Mouse (Mus musculus) liver (tissue): ENCODE data around the gene Pnma1.
A peak's percentile ranks its signal among the peaks of the same experiment; 100 is the strongest.

ENCODE experiments used
- DNase-seq: peaks from one replicate; pipeline ENCODE4 v3.0.0-alpha.2; 2020; ENCODE audit warnings: mixed read lengths

Gene Pnma1

DNA sequence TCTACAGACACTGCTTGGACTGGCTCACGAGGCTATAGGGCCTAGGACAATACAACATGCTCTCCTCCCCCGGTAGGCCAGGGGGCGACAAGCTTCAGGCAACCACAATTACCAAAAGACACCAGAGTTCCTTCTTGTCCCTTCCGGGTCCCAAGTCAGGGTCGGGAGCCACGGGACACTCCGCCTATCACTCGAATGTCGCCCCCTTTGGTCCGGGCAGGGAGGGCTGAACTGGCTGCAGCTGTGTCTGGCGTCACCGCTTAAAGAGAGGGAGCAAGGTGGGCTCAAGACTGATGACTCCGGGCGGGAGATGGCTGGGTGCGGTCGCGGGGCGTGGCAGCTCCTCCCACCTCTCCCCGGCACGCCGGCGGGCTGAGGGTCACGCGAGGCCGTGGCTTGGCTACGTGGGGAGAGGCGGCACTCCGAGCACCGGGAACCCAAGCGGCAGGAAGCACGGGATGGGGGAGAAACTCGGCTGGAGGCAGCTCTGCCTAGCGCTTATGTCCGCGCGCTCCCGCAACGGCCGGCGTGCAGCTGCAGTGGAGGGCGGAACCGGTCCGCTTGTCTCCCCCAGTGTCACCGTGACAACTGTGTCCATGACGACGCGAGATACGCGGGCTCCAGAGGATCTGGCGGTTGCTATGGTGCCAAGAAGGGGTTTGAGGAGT lies at the start of gene Pnma1:
Gene Pnma1, minus strand, starts transcription at position 536 of the 668 bp plus-strand sequence.
- peak; percentile 89 for DNase-seq

- no peak for DNase-seq
These were observed 46.9 kb upstream of the Pnma1 start for GRCm38 (mm10) chr12:84195195-84195594.

DNA sequence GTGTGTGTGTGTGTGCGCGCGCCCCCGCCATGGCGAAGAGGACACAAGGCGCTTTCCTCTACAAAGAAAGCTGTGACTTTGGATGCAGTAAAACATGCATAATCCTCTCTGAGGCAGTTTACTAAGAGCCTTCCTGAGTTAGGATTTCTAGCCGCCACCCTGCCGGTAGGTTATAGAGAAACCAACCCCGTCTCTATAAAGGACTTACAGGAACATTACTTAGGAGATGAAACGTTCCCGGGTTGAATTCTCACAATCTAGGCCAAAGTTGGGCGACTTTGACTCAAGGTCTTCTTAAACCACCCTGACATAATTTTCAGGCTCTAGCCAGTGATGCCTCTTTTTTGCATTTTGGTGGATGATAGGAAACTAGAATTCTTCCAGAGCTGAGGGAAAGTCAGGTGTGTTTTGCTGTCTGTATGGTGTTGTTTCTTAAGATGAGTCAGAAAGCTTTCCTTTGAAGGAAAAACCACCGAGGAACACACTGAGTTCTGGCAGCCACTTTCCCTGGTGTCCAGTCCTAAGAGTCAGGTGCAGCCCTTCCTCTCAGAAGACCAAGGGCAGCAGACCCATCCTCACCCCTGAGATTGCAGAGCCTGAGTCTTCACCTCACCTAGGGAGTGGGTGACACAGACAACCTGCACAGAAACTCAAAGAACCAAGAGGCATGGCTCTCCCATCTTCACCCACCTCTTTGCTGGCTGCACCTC lies 46.3 kb upstream of the Pnma1 start:
- DNase-seq, result no peak

- peak; percentile 95 for DNase-seq
These were observed 45.5 kb upstream of the Pnma1 start for GRCm38 (mm10) chr12:84193642-84194399.

DNA sequence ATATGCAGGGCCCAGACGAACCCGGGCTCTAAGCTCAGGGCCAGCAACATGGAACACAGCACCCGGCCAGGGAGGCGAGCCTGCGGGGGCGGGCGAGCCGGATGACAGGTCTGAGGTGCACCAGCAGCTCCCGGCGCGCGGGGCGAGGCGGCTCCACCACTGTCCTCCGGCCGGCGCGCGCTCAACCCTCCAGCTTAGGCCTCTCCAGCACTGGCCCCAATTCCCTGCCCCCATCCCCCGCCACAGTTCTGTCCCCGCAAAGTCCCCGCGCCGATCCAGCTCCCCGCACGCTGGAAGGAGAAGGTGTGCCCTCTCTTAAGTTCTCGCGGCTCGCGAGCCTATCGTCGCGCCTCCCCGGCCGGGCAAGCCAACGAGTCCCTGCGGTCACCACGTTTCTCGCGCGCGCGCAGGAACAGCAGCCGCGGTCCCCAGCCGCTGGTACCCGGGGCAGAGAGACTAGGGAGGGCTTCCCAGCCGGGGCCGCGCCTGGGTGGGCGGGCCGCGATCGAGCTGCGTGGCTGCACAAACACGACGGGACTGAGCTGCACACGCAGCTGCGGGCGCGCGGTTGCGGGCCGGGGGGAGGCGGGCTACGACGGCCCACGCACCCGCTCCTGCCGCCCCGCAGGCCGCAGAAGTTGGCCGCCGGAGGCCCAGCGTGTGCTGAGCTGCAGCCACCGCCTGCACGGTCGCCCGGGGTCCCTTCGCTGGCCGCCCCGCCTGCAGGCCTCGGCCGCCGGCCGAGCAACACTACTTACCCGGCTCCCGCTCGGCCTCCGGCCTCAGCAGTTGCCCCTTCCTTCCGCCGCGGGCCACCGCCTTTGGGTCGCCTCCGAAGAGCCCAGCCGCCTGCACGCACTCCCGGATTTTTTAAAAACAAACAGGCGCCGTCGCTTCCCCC lies 44.7 kb upstream of the Pnma1 start:
- DNase-seq, result peak; percentile 78

DNA sequence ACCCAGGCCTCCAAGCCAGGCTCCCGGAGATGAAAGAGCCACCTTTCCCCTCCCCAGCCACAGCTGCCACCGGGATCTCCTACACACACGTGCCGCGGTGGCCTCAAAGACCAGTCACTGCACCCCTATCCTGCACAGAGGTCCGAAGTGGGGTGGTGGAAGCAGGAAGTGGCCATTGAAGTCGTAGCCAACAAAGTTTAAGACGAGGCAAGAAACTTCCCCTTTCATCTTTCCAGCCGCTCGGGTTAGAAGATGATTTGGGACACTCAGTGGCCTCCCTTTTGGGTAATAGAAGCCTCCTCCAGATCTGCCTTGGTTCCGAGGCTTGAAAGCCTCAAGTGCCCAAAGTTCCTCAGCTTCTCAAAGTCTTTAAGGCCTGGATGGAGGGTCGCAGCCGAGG lies 44.0 kb upstream of the Pnma1 start:
- DNase-seq, result no peak

GRCm38 (mm10) chr12:84191770-84192169 lies 43.5 kb upstream of the Pnma1 start:
- peak; percentile 61 for DNase-seq

DNA sequence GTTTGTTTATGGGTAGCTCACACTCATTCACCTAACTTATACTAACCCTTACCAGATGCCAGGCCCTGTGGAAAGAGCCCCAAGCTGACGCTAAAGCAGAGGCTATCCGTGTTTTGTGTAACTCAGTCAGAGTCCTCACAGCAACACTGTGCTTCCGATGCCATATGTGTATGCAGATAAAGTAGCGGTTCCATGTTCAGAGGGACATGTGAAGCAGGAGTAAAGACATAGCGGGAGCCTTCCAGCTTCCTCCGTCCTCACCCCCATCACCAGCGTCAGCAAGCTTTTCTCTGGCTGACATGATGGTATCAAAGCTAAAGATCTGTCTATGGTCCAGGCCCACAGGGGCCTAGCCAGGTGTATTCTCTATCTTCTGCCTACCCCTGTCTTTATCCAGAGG lies 42.9 kb upstream of the Pnma1 start:
- DNase-seq, result no peak

- no peak for DNase-seq
These were observed 42.0 kb upstream of the Pnma1 start for GRCm38 (mm10) chr12:84190151-84190820.

- no peak for DNase-seq
These were observed 40.7 kb upstream of the Pnma1 start for GRCm38 (mm10) chr12:84188881-84189444.

DNA sequence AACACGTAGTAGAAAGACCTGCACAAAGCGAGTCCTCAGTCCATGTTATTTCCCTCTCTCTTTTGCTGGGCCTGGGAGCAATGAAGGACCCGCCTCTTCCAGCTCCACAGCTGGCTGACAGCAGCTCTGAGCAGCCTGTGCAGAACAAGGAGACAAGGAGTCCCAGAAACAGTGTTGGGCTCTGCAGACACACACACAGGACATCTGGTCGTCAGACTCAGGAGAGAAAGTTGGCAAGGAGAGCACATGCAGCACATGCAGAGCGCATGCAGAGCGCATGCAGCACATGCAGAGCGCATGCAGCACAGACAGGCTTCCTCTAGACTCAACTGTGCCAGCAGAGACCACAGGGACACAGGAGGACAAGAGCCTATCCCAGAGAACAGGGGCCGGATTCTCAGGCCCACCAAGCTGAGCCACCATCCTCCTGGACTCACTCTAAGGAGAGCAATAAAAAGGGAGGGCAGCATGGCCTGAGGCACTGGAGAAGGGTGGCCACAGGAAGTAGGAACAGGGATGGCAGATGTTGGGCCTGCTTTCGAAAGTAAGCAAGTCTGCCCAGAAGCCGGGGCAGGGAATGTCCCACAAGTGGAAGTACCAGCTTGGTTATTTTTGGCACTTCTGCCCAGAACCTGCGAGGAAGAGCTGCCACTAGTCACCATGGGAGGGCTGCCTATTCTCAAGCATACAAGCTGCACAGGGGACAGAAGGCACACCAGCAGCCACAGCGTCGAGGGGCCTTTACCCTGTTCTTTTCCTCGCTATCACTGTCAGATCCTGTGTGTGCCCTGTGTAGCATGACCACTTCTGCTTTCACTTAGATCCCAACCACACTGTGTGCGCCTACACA lies 39.7 kb upstream of the Pnma1 start:
- no peak for DNase-seq

GRCm38 (mm10) chr12:84186950-84187349 lies 38.7 kb upstream of the Pnma1 start:
- DNase-seq, result no peak

DNA sequence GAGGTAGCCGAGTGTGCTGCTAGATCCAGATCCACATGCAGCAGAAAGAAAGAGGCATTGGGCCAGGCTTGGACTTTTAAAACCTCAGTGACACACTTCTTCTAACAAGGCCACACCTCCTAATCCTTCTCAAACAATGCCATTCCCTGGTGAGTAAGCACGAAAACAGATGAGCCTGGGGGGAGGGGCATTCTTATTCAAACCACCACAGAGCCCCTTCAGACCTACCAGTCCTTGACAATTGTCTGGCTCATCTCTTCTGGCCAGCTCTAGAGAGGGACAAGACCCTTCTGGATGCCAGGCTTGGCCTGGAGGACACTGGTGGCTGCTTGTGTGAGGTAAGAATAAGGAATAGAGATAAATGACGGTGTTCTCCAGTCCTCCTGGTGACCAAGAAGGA lies 38.2 kb upstream of the Pnma1 start:
- DNase-seq, result no peak

GRCm38 (mm10) chr12:84185547-84185946 lies 37.3 kb upstream of the Pnma1 start:
- no peak for DNase-seq

DNA sequence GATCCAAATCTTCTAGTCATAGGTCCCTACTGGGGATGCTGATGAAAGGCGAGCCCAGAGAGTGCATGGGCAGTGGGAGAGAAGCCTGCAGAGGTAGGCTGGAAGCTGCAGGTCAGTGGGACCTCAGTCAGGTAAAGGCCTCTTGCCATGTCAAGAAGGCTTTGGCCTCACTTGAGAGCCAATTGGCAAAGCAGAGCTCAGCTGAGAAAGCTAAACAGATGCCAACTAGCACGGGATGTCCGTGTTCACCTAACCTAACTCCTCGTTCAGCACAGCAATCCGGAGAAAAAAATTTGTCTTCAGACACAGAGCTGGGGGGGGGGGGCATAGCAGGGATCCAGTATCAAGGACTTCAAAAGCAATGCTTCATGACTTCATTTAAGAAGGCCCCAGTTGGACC lies 36.7 kb upstream of the Pnma1 start:
- DNase-seq, result no peak

DNA sequence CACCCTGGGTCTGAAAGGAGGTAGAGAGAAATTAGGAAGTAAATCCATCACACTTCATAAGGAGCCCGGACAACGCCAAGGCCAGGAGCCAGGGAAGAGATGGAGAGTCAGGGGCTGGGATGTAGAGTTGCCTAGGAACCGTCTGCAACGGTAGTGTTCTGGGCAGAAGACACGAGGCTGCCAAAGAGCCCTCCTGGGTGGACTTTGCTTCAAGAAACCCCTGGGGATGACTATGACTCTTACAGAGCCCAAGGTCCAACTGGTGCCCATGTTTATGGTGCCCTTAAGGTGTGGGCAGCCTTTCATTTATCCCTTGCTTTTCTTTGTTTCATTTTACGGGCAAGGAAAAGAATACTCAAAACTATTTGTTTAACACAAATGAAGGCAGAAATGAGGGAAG lies 33.7 kb upstream of the Pnma1 start:
- DNase-seq, result no peak

GRCm38 (mm10) chr12:84180701-84181435 lies 32.6 kb upstream of the Pnma1 start:
- DNase-seq, result peak; percentile 59

DNA sequence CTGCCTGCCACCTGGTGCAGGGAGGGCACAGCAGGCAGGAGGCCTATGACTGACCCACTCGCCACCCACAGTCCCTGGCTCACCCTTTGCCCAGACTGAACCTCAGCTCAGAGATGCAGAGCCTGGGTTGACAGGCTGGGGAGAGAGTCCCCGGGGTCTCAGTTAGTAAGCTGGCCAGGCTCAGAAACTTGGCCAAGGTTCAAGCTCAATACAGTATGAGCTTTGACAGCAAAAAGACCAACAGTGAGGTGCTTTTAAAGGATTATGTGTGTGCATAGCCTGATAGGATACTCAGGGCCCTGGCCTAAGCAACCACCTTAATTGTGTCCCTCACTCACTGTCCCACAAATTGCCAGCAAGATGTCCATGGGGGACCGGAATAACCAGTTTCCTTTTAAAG lies 31.8 kb upstream of the Pnma1 start:
- DNase-seq, result no peak

DNA sequence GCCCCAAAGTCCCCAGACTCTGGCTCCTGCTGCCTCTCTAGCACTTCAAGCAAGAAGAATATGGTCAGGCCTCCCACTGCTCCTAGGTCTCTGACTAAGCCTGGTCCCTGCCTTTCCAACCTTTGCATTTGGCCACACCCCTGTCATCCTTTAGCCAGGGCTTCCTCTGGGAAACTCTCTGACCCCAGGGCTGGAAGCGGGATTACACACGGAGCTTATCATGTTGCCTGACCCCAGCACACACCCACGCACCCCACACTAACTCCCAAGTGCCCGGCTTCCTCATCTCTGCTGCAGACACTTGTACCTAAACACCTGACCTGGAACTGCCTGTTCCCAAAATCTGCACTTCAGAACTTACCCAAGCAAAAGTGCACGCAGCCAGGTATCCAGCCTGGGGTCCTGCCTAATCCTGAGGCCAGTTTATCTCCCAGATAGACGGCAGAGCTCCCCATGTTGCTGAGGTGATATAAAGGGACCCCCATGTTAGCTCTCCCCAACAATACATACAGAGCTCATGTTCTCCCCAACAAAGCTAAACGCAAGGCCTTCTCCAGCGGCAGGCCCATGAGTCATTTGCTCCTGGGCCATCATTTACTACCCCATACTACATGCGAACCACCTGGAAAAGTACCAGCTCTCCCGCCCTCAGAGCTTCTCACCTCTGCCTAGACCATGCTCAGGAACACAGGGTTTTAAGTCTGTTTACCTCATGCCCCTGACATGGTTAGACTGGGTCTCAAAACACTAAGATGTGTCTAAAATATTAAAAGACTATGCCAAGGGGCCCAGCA lies 30.6 kb upstream of the Pnma1 start:
- DNase-seq, result peak; percentile 38
